11 mouse cellular contexts compared by ENCODE assay signal in the genomic region with DNA sequence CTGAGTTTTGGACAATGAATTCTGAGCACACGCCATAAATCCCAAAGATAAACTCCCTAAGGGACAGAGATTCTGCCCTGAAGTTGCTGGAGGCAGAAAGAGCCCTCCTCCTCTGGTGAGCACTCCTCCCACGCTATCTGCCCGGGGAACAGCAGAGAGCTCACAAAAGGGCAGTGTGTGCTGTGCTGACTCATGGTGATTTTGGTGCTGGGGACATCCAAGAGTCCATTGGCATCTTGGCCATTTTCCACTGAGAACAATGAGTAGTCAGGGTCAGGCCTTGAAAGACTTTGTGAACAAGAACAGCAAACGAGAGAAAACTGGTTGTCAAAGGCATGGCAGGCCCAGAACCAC. TPM values are rescaled to one million over a fixed set of nuclear protein-coding genes. Genes with fewer than 3 reads are reported as not detected.
A peak's percentile ranks its signal among the peaks of the same experiment; 100 is the strongest.
DNase-seq lines count a peak whose midpoint lies in the region; ATAC-seq and TF ChIP-seq lines count a peak whose summit lies in the region.
"Had no signal": no experiment of that assay in that cellular context is flagged by ENCODE, and none has a peak within 500 bp of the region (broad histone marks: within the 10 kb centered on the region; RNA-seq: fewer than 3 reads in every experiment).

No protein-coding gene starts in this region.

- peaks cover 14% of the 10 kb centered on the region; the same call in 1 of the 2 replicates for H3K36me3 ChIP-seq in neural tube, embryonic 15.5 days

- TF ChIP-seq CTCF in left cerebral cortex, adult 2 months (IDR thresholded peaks at IDR 0.05), result no peak
- no peak for TF ChIP-seq CTCF in embryonic fibroblast, embryonic 13.5 days (IDR thresholded peaks at IDR 0.05; ENCODE audit: borderline replicate concordance, insufficient read depth, low read length)

- peak overlapping the region; percentile 38 for H3K27ac ChIP-seq in left cerebral cortex, adult 2 months
- H3K27ac ChIP-seq in embryonic fibroblast, embryonic 13.5 days (ENCODE audit: insufficient read depth, low read length), result peak overlapping the region; percentile 62
- H3K27ac ChIP-seq in neural tube, embryonic 15.5 days (replicated peaks), result peak overlapping the region; percentile 56; the same call in 1 of the 2 replicates
- H3K27ac ChIP-seq: limb, embryonic 13.5 days; stomach, embryonic 15.5 days had no signal

- H3K27me3 ChIP-seq in neural tube, embryonic 15.5 days (replicated peaks), result no peaks in the 10 kb centered on the region
- H3K27me3 ChIP-seq: limb, embryonic 13.5 days; stomach, embryonic 15.5 days had no signal

- H3K4me3 ChIP-seq in left cerebral cortex, adult 2 months, result no peak overlapping the region
- H3K4me3 ChIP-seq in embryonic fibroblast, embryonic 13.5 days (ENCODE audit: insufficient read depth, low read length), result no peak overlapping the region
- H3K4me3 ChIP-seq in neural tube, embryonic 15.5 days (replicated peaks), result no peak overlapping the region
- H3K4me3 ChIP-seq: limb, embryonic 13.5 days; stomach, embryonic 15.5 days had no signal

- WGBS in neural tube, embryonic 15.5 days, result 20% methylated on average over 4 of the region's 4 CpGs

- peaks cover 11% of the 10 kb centered on the region for H3K4me1 ChIP-seq in embryonic fibroblast, embryonic 13.5 days (ENCODE audit: control insufficient read depth, insufficient read depth, low read length)
- peaks cover 36% of the 10 kb centered on the region for H3K4me1 ChIP-seq in neural tube, embryonic 15.5 days

- H3K4me2 ChIP-seq in neural tube, embryonic 15.5 days, result no peak overlapping the region
- H3K4me2 ChIP-seq: limb, embryonic 13.5 days; stomach, embryonic 15.5 days had no signal

- intact Hi-C loops in left cerebral cortex, adult 2 months (cut with DNase I), result loop anchor here (5.0 kb wide), 1 partner anchor 95 kb away; the partner anchor contains the start of gene Scd1

- H3K9me3 ChIP-seq in neural tube, embryonic 15.5 days (replicated peaks), result no peaks in the 10 kb centered on the region
- H3K9me3 ChIP-seq: limb, embryonic 13.5 days; stomach, embryonic 15.5 days had no signal

- H3K9ac ChIP-seq in neural tube, embryonic 15.5 days (replicated peaks), result no peak overlapping the region
- H3K9ac ChIP-seq: limb, embryonic 13.5 days; stomach, embryonic 15.5 days had no signal

- DNase-seq in cerebellum, adult 9-10 months, result peak; percentile 57
- no peak for DNase-seq in cerebellum, adult 11 months
- peak in 1 of 2 experiments; percentile 40 for DNase-seq in left cerebral cortex, adult 2 months (ENCODE audit: extremely low spot score in 1 of 2, low spot score in 2 of 2)
- DNase-seq in left cerebral cortex, adult 18-20 months (ENCODE audit: low spot score in 2 of 2), result no peak
- no peak for DNase-seq in gastrocnemius, postnatal 4 days (ENCODE audit: low spot score in 2 of 2)
- DNase-seq in lung, adult 18-20 months, result no peak

- no peak for TF ChIP-seq POLR2A in embryonic fibroblast, embryonic 13.5 days (IDR thresholded peaks at IDR 0.05; ENCODE audit: low read depth, low read length)

- ATAC-seq in neural tube, embryonic 15.5 days (ENCODE audit: low FRiP score), result peak; percentile 63; the same call in 1 of the 2 replicates

RNA-seq across cellular contexts. Expression of gene Scd2, which starts 18.5 kb away (rescaled TPM):
- total RNA-seq in left cerebral cortex, adult 2 months (2021), result 100 to 1,000 TPM; 580 to 609 TPM
- 100 to 1,000 TPM; 581 to 588 TPM for total RNA-seq in left cerebral cortex, adult 18-20 months (2021)
- 442 and 478 TPM in 2 replicates for polyA plus RNA-seq in embryonic fibroblast, embryonic 13.5 days (2011; ENCODE audit: insufficient read length, low read depth, missing spikeins)
- polyA plus RNA-seq in neural tube, embryonic 15.5 days (2015; fragmentation: Nextera tagmentation; extraction: Ambion mirVana), result 256 and 264 TPM in 2 replicates
- total RNA-seq in gastrocnemius, postnatal 4 days (2021), result 10 to 100 TPM; 81.6 to 87.3 TPM

RNA-seq across cellular contexts. Expression of gene Scd4, which starts 20.9 kb away (rescaled TPM):
- total RNA-seq in left cerebral cortex, adult 2 months (2021), result 1 to 10 TPM; 2.1 to 2.3 TPM
- total RNA-seq in left cerebral cortex, adult 18-20 months (2021), result 1 to 10 TPM; 2.2 to 2.7 TPM
- 0.35 and 0.72 TPM in 2 replicates for polyA plus RNA-seq in embryonic fibroblast, embryonic 13.5 days (2011; ENCODE audit: insufficient read length, low read depth, missing spikeins)
- 0.09 and 0.15 TPM in 2 replicates for polyA plus RNA-seq in neural tube, embryonic 15.5 days (2015; fragmentation: Nextera tagmentation; extraction: Ambion mirVana)
- total RNA-seq in gastrocnemius, postnatal 4 days (2021), result under 1 TPM; 0.62 to 0.71 TPM
- polyA plus RNA-seq: embryonic facial prominence, embryonic 11.5 days had no signal

Comparison
In these comparisons a context has a peak if more than half of its experiments do, and no peak if none do; other contexts are left out.
1. RNA of gene Scd2, which starts 18.5 kb away (total RNA-seq): 580 to 609 TPM in left cerebral cortex, adult 2 months and 581 to 588 TPM in left cerebral cortex, adult 18-20 months; 81.6 to 87.3 TPM in gastrocnemius, postnatal 4 days; every median in the first group is over 4 times any median in the second.
2. Peak in every context shown above with its lines, with median percentiles within 50 percentile points of each other: H3K27ac ChIP-seq.